Comparison of ENCODE assay signal across 8 mouse cellular contexts in genomic region chr16:17405271-17405696, GRCm38 (mm10). TPM values are rescaled to one million over a fixed set of nuclear protein-coding genes. Genes with fewer than 3 reads are reported as not detected.
A peak's percentile ranks its signal among the peaks of the same experiment; 100 is the strongest.
DNase-seq lines count a peak whose midpoint lies in the region; ATAC-seq and TF ChIP-seq lines count a peak whose summit lies in the region.

No protein-coding gene starts in this region.

- no peaks in the 10 kb centered on the region for H3K9me3 ChIP-seq in heart, embryonic 11.5 days (replicated peaks; ENCODE audit: control insufficient read depth, low read length)
- no peaks in the 10 kb centered on the region for H3K9me3 ChIP-seq in kidney, embryonic 14.5 days (ENCODE audit: control insufficient read depth, low read length)
- no peaks in the 10 kb centered on the region for H3K9me3 ChIP-seq in limb, embryonic 13.5 days
- no peaks in the 10 kb centered on the region for H3K9me3 ChIP-seq in midbrain, embryonic 13.5 days

- H3K27me3 ChIP-seq in C2C12 (ENCODE audit: control insufficient read depth, insufficient read depth, insufficient read length): no peaks in the 10 kb centered on the region
- H3K27me3 ChIP-seq in heart, embryonic 11.5 days (ENCODE audit: control insufficient read depth, insufficient read depth, low read length): no peaks in the 10 kb centered on the region
- H3K27me3 ChIP-seq in kidney, embryonic 14.5 days (ENCODE audit: control insufficient read depth, insufficient read depth, low read length): no peaks in the 10 kb centered on the region
- H3K27me3 ChIP-seq in limb, embryonic 13.5 days: no peaks in the 10 kb centered on the region
- H3K27me3 ChIP-seq in midbrain, embryonic 13.5 days: no peaks in the 10 kb centered on the region

- H3K36me3 ChIP-seq in C2C12 (ENCODE audit: control insufficient read depth, insufficient read depth): peaks cover 7% of the 10 kb centered on the region
- 0 out of 2 replicates have a peak, but pooled peaks cover 3% of the 10 kb centered on the region for H3K36me3 ChIP-seq in heart, embryonic 11.5 days (ENCODE audit: control insufficient read depth, insufficient read depth, low read length)
- no peaks in the 10 kb centered on the region for H3K36me3 ChIP-seq in kidney, embryonic 14.5 days (ENCODE audit: control insufficient read depth, insufficient read depth, low read length)
- H3K36me3 ChIP-seq in limb, embryonic 13.5 days: peaks cover 12% of the 10 kb centered on the region
- H3K36me3 ChIP-seq in midbrain, embryonic 13.5 days: peaks cover 13% of the 10 kb centered on the region

- TF ChIP-seq POLR2A in embryonic fibroblast, embryonic 13.5 days (IDR thresholded peaks at IDR 0.05; ENCODE audit: low read depth, low read length): peak; percentile 58

- peak overlapping the region; percentile 44; the same call in 1 of the 2 replicates for H3K27ac ChIP-seq in embryonic fibroblast, embryonic 13.5 days (ENCODE audit: insufficient read depth, low read length)
- peak overlapping the region; percentile 73 for H3K27ac ChIP-seq in heart, embryonic 11.5 days (ENCODE audit: low read depth, low read length)
- H3K27ac ChIP-seq in kidney, embryonic 14.5 days (ENCODE audit: low read depth, low read length): peak overlapping the region; percentile 4; the same call in 1 of the 2 replicates
- peak overlapping the region; percentile 70; the same call in 1 of the 2 replicates for H3K27ac ChIP-seq in limb, embryonic 13.5 days
- H3K27ac ChIP-seq in midbrain, embryonic 13.5 days: peak overlapping the region; percentile 92

- ATAC-seq in heart, embryonic 11.5 days (replicated peaks; ENCODE audit: insufficient number of reproducible peaks, low FRiP score, low TSS enrichment): peak; percentile 69
- peak; percentile 85 for ATAC-seq in kidney, embryonic 14.5 days (ENCODE audit: low FRiP score, low TSS enrichment)
- ATAC-seq in limb, embryonic 13.5 days (ENCODE audit: low FRiP score, low read depth): peak; percentile 88
- peak; percentile 92 for ATAC-seq in midbrain, embryonic 13.5 days

- peaks cover 1% of the 10 kb centered on the region for H3K79me3 ChIP-seq in C2C12 (ENCODE audit: low read depth)

- TF ChIP-seq CTCF in C2C12 (IDR thresholded peaks at IDR 0.05; ENCODE audit: control insufficient read depth, insufficient read depth, insufficient read length): no peak
- no peak for TF ChIP-seq CTCF in embryonic fibroblast, embryonic 13.5 days (IDR thresholded peaks at IDR 0.05; ENCODE audit: borderline replicate concordance, insufficient read depth, low read length)

- H3K4me3 ChIP-seq in C2C12 (ENCODE audit: insufficient read depth, poor library complexity, severe bottlenecking): peak overlapping the region; percentile 65
- peak overlapping the region; percentile 97 for H3K4me3 ChIP-seq in embryonic fibroblast, embryonic 13.5 days (ENCODE audit: insufficient read depth, low read length)
- H3K4me3 ChIP-seq in heart, embryonic 11.5 days (ENCODE audit: low read depth, low read length): peak overlapping the region; percentile 88
- H3K4me3 ChIP-seq in kidney, embryonic 14.5 days (ENCODE audit: low read length): peak overlapping the region; percentile 57
- peak overlapping the region; percentile 82 for H3K4me3 ChIP-seq in limb, embryonic 13.5 days
- peak overlapping the region; percentile 82 for H3K4me3 ChIP-seq in midbrain, embryonic 13.5 days (replicated peaks)

- H3K79me2 ChIP-seq in C2C12 (ENCODE audit: control insufficient read depth, insufficient read depth): peaks cover 29% of the 10 kb centered on the region

- peak overlapping the region; percentile 63 for H3ac ChIP-seq in C2C12 (ENCODE audit: control insufficient read depth, insufficient read length, low read depth)

- H3K9ac ChIP-seq in heart, embryonic 11.5 days (ENCODE audit: low read depth, low read length): peak overlapping the region; percentile 85
- H3K9ac ChIP-seq in kidney, embryonic 14.5 days (ENCODE audit: low read depth, low read length): peak overlapping the region; percentile 74
- H3K9ac ChIP-seq in limb, embryonic 13.5 days: peak overlapping the region; percentile 82
- H3K9ac ChIP-seq in midbrain, embryonic 13.5 days (replicated peaks): peak overlapping the region; percentile 83

- peak overlapping the region; percentile 81 for H3K4me2 ChIP-seq in heart, embryonic 11.5 days
- peak overlapping the region; percentile 67 for H3K4me2 ChIP-seq in kidney, embryonic 14.5 days (replicated peaks; ENCODE audit: low read depth, low read length)
- H3K4me2 ChIP-seq in limb, embryonic 13.5 days (replicated peaks): peak overlapping the region; percentile 80
- peak overlapping the region; percentile 72 for H3K4me2 ChIP-seq in midbrain, embryonic 13.5 days (replicated peaks)

- DNase-seq in adrenal gland, adult 18-20 months (ENCODE audit: low spot score in 2 of 2): peak; percentile 69 to 71
- peak; percentile 72 for DNase-seq in thymus, postnatal 25 days

- H3K4me1 ChIP-seq in embryonic fibroblast, embryonic 13.5 days (ENCODE audit: control insufficient read depth, insufficient read depth, low read length): peaks cover 19% of the 10 kb centered on the region
- peaks cover 15% of the 10 kb centered on the region for H3K4me1 ChIP-seq in heart, embryonic 11.5 days (ENCODE audit: control insufficient read depth, insufficient read depth, low read length)
- 0 out of 2 replicates have a peak, but pooled peaks cover 4% of the 10 kb centered on the region for H3K4me1 ChIP-seq in kidney, embryonic 14.5 days (ENCODE audit: control insufficient read depth, insufficient read depth, low read length)
- peaks cover 31% of the 10 kb centered on the region for H3K4me1 ChIP-seq in limb, embryonic 13.5 days
- H3K4me1 ChIP-seq in midbrain, embryonic 13.5 days (replicated peaks): peaks cover 41% of the 10 kb centered on the region

- WGBS in heart, embryonic 11.5 days (ENCODE audit: insufficient replicate concordance): under 1% methylated on average over 22 of the region's 22 CpGs
- WGBS in kidney, embryonic 14.5 days: 1% methylated on average over 22 of the region's 22 CpGs
- under 1% methylated on average over 22 of the region's 22 CpGs for WGBS in limb, embryonic 13.5 days
- WGBS in midbrain, embryonic 13.5 days: under 1% methylated on average over 22 of the region's 22 CpGs

TF ChIP-seq in C2C12, 6 proteins besides CTCF, POLR2A, EP300 and RAD21:
- TF ChIP-seq MYOG (IDR thresholded peaks at IDR 0.05; ENCODE audit: control insufficient read depth, extremely low read depth, insufficient read length): no peak
- peak; percentile 17 for TF ChIP-seq MAX (IDR thresholded peaks at IDR 0.05)

RNA-seq across cellular contexts. Expression of gene Snap29, which starts 0.5 kb away (rescaled TPM):
- 9.1 TPM for polyA plus RNA-seq in C2C12 (2012; fragmentation: generic; extraction: Trizol)
- total RNA-seq in adrenal gland, adult 18-20 months (2021): 10 to 100 TPM; 27.7 to 29.3 TPM
- 19.5 and 19.8 TPM in 2 replicates for polyA plus RNA-seq in embryonic fibroblast, embryonic 13.5 days (2011; ENCODE audit: insufficient read length, low read depth, missing spikeins)
- 6.0 and 6.5 TPM in 2 replicates for polyA plus RNA-seq in heart, embryonic 11.5 days (2014; fragmentation: Nextera tagmentation; extraction: Ambion mirVana)
- 6.6 and 7.1 TPM in 2 replicates for polyA plus RNA-seq in kidney, embryonic 14.5 days (2014; fragmentation: Nextera tagmentation; extraction: Ambion mirVana)
- polyA plus RNA-seq in limb, embryonic 13.5 days (2015; fragmentation: Nextera tagmentation; extraction: Ambion mirVana): 13.9 and 14.0 TPM in 2 replicates
- 21.2 and 23.3 TPM in 2 replicates for polyA plus RNA-seq in midbrain, embryonic 13.5 days (2015; fragmentation: Nextera tagmentation; extraction: Ambion mirVana)

RNA-seq across cellular contexts. Expression of gene Pi4ka, which starts 0.8 kb away (rescaled TPM):
- 39.5 TPM for polyA plus RNA-seq in C2C12 (2012; fragmentation: generic; extraction: Trizol)
- 100 to 1,000 TPM in 1 of 2 experiments, 10 to 100 TPM in 1; 95.5 to 105 TPM for total RNA-seq in adrenal gland, adult 18-20 months (2021)
- 58.4 and 59.3 TPM in 2 replicates for polyA plus RNA-seq in embryonic fibroblast, embryonic 13.5 days (2011; ENCODE audit: insufficient read length, low read depth, missing spikeins)
- polyA plus RNA-seq in heart, embryonic 11.5 days (2014; fragmentation: Nextera tagmentation; extraction: Ambion mirVana): 36.8 and 38.3 TPM in 2 replicates
- 32.6 and 41.1 TPM in 2 replicates for polyA plus RNA-seq in kidney, embryonic 14.5 days (2014; fragmentation: Nextera tagmentation; extraction: Ambion mirVana)
- 35.0 and 35.6 TPM in 2 replicates for polyA plus RNA-seq in limb, embryonic 13.5 days (2015; fragmentation: Nextera tagmentation; extraction: Ambion mirVana)
- 62.7 and 67.5 TPM in 2 replicates for polyA plus RNA-seq in midbrain, embryonic 13.5 days (2015; fragmentation: Nextera tagmentation; extraction: Ambion mirVana)

RNA-seq across cellular contexts. Expression of gene Crkl, which starts 46.5 kb away (rescaled TPM):
- polyA plus RNA-seq in C2C12 (2012; fragmentation: generic; extraction: Trizol): 15.2 TPM
- total RNA-seq in adrenal gland, adult 18-20 months (2021): 10 to 100 TPM; 38.3 to 39.2 TPM
- 35.7 and 39.3 TPM in 2 replicates for polyA plus RNA-seq in embryonic fibroblast, embryonic 13.5 days (2011; ENCODE audit: insufficient read length, low read depth, missing spikeins)
- 47.8 and 49.6 TPM in 2 replicates for polyA plus RNA-seq in heart, embryonic 11.5 days (2014; fragmentation: Nextera tagmentation; extraction: Ambion mirVana)
- 59.6 and 77.9 TPM in 2 replicates for polyA plus RNA-seq in kidney, embryonic 14.5 days (2014; fragmentation: Nextera tagmentation; extraction: Ambion mirVana)
- polyA plus RNA-seq in limb, embryonic 13.5 days (2015; fragmentation: Nextera tagmentation; extraction: Ambion mirVana): 81.6 and 88.6 TPM in 2 replicates
- polyA plus RNA-seq in midbrain, embryonic 13.5 days (2015; fragmentation: Nextera tagmentation; extraction: Ambion mirVana): 88.7 and 91.2 TPM in 2 replicates

Comparison
In these comparisons a context has a peak if more than half of its experiments do, and no peak if none do; other contexts are left out.
1. Peak in every context shown above with its lines: DNase-seq, ATAC-seq, H3K4me3 ChIP-seq and H3K27ac ChIP-seq.
2. H3K27ac ChIP-seq: peak in every context shown above with its lines; median percentile 92 in midbrain, embryonic 13.5 days; 73 in heart, embryonic 11.5 days; 70 in limb, embryonic 13.5 days; 44 in embryonic fibroblast, embryonic 13.5 days; 4 in kidney, embryonic 14.5 days.